Mouse (Mus musculus) heart, embryonic 11.5 days (tissue): ENCODE data around the gene Pdgfb. TPM values are rescaled to one million over a fixed set of nuclear protein-coding genes. Genes with fewer than 3 reads are reported as not detected.
A peak's percentile ranks its signal among the peaks of the same experiment; 100 is the strongest.

Experiments
- ATAC-seq: fragments of 200-750 bp; cut with Nextera tagmentation; replicated peaks from 2 replicates; pipeline ENCODE4 v1.8.0; 2017; ENCODE audit warnings: moderate library complexity; ENCODE audit not compliant: insufficient number of reproducible peaks, low FRiP score, low TSS enrichment
- H3K27ac ChIP-seq: fragments of 300-500 bp; sonication (generic); 2 replicates; pipeline ENCODE4 v1.5.1; 2014; ENCODE audit warnings: mild to moderate bottlenecking, low read depth, low read length
- H3K27me3 ChIP-seq: fragments of 300-500 bp; sonication (generic); 2 replicates; pipeline ENCODE4 v1.6.1; 2014; ENCODE audit warnings: mild to moderate bottlenecking, low read length, mixed read lengths; ENCODE audit not compliant: control insufficient read depth, insufficient read depth
- H3K36me3 ChIP-seq: fragments of 300-500 bp; sonication (generic); 2 replicates; pipeline ENCODE4 v1.6.1; 2014; ENCODE audit warnings: mild to moderate bottlenecking, low read length, moderate library complexity, mixed read lengths; ENCODE audit not compliant: control insufficient read depth, insufficient read depth
- H3K4me1 ChIP-seq: fragments of 300-500 bp; sonication (generic); 2 replicates; pipeline ENCODE4 v1.6.1; 2014; ENCODE audit warnings: low read length; ENCODE audit not compliant: control insufficient read depth, insufficient read depth
- H3K4me2 ChIP-seq: fragments of 300-500 bp; sonication (generic); 2 replicates; pipeline ENCODE4 v1.6.1; 2014; ENCODE audit warnings: mild to moderate bottlenecking, moderate library complexity
- H3K4me3 ChIP-seq: fragments of 300-500 bp; sonication (generic); 2 replicates; pipeline ENCODE4 v1.5.1; 2014; ENCODE audit warnings: low read depth, low read length
- H3K9ac ChIP-seq: fragments of 300-500 bp; sonication (generic); 2 replicates; pipeline ENCODE4 v1.6.1; 2014; ENCODE audit warnings: mild to moderate bottlenecking, low read depth, low read length, moderate library complexity
- H3K9me3 ChIP-seq: fragments of 300-500 bp; sonication (generic); replicated peaks from 2 replicates; pipeline ENCODE4 v1.6.1; 2016; ENCODE audit warnings: low read length; ENCODE audit not compliant: control insufficient read depth
- WGBS: fragments of 180-500 bp; shearing (Covaris S2); extraction: QIAGEN DNeasy Blood & Tissue Kit; methylation state at CpG from one replicate; pipeline ENCODE4 v1.1.7; 2014; ENCODE audit not compliant: insufficient replicate concordance; 5-methylcytosine and 5-hydroxymethylcytosine counted together
- polyA plus RNA-seq: library from polyadenylated mRNA; unstranded; fragments of >200 nt; fragmentation: Nextera tagmentation; extraction: Ambion mirVana; gene quantifications from 2 replicates; pipeline ENCODE4 v1.2.1, GENCODE M21; 2014

The Pdgfb gene
- polyA plus RNA-seq, 1 experiment from 2014 or later, result 2.0 TPM

DNA sequence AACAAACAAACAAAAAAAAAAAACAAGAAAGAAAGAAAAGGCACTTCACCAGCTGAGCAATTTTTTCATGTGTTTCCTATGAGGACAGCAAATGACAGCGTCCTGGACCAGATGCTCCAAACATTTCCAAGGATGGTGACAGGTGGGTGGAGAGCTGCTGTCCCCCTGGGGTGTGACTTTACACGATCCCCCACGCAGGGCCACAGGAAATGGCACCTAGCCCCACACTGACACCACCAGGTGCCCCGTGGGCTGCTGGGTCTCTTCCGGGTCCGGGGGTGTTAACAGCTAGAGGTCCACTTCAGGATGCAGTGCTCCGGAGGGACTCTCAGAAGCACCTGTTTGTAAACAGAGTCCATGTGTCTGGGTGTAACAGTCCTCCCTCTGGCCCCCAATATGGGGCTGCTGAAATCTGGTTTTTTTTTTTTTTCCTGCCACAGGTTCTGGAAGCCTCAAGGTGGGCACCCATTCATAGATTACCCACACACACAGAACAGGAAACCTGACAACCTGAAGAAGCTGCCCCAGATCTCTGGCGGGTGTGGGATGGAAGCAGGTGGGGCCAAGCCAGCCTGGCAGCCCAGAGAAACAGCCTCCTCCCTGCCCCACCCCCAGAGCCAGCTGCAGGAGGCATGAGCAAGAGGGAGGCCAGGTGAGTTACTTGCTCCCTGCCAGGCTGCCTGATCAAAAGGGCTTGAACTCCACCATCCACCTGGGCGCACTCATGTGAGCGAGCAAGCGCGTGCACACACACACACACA, 5.2 kb downstream of the Pdgfb start:
- peaks cover 50% of the 10 kb centered on the region for H3K4me1 ChIP-seq

DNA sequence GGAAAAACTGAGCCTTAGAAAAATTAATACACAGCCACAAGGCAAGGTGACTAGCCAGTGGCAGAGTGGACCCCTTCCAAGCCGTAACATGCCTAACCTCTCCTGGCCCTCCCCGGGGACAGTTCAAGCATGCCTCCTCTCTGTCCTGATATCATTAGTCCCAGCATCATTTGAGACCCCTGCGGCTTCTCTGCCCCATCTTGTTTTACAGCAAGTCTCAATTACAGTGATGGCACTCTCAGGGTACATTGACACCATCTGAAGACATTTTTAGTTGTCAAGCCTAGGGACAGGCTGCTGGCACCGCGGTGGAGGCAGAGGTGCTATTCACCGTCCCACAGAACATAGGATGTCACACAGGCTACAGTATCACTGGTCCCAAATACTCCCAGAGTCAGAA, 6.3 kb downstream of the Pdgfb start:
- H3K9me3 ChIP-seq, result no peaks in the 10 kb centered on the region
- H3K36me3 ChIP-seq, result no peaks in the 10 kb centered on the region
- H3K4me2 ChIP-seq, result no peak overlapping the region
- no peak overlapping the region for H3K9ac ChIP-seq
- H3K4me1 ChIP-seq, result peaks cover 52% of the 10 kb centered on the region
- peaks cover 34% of the 10 kb centered on the region for H3K27me3 ChIP-seq
- H3K4me3 ChIP-seq, result no peak overlapping the region
- ATAC-seq, result no peak
- 84% methylated on average over 6 of the region's 6 CpGs for WGBS
- H3K27ac ChIP-seq, result no peak overlapping the region

More for the DNA sequence above, 5.2 kb downstream of the Pdgfb start:
- Histone ChIP-seq H3K4me3 (no peak overlapping the region), H3K4me2 (no peak overlapping the region), H3K36me3 (no peaks in the 10 kb centered on the region), H3K27me3 (peaks cover 45% of the 10 kb centered on the region), H3K9ac (no peak overlapping the region), H3K27ac (no peak overlapping the region), H3K9me3 (no peaks in the 10 kb centered on the region)
- WGBS, result 62% methylated on average over 12 of the region's 12 CpGs
- no peak for ATAC-seq

DNA sequence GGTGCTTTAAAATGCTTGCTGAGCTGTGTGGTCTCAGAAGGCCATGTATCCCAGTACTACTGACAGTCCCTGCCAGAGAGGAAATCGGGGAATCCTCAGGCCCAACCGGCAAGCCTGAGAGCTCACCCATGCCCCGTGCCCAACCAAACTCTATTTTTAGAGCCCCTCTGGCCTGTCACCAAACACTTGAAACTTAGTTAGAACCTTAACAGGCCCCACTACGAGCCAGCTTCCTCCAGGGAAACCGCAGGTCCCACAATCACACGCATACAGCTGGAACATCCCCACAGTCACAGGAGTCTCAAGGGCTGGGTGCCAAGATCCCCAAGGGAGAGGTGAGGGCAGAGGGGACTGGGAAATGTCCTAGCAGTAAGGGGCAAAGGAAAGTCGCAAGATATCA, 8.6 kb downstream of the Pdgfb start:
- Histone ChIP-seq H3K4me1 (peaks cover 37% of the 10 kb centered on the region), H3K9me3 (no peaks in the 10 kb centered on the region), H3K4me2 (0 out of 2 replicates have a peak overlapping the region, but pooled peaks have one; percentile 3), H3K27ac (peak overlapping the region; percentile 54), H3K4me3 (no peak overlapping the region), H3K9ac (no peak overlapping the region; the same call in 1 of the 2 replicates), H3K36me3 (no peaks in the 10 kb centered on the region), H3K27me3 (peaks cover 11% of the 10 kb centered on the region)
- peak; percentile 55 for ATAC-seq
- WGBS, result 25% methylated on average over 7 of the region's 7 CpGs

DNA sequence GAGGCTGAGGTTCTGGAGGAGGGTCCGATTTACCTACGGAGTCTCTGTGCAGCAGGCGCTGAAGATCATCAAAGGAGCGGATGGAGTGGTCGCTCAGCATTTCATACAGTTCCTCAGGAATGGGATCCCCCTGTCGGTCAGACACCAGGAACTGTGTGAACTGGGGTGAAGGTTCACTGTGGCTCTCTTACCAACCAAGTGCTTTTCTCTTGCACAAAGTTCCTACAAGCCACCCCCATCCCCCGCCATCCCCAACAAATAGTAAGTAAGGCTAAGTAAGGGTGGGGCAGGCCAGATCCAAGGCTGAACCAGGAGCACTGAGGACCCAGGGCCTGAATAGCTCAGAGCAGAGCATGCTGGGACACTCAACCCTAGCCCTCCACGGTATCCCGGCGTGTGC, 9.3 kb downstream of the Pdgfb start:
- no peaks in the 10 kb centered on the region for H3K9me3 ChIP-seq
- H3K4me2 ChIP-seq, result no peak overlapping the region; the same call in 1 of the 2 replicates
- peak overlapping the region; percentile 17; the same call in 1 of the 2 replicates for H3K9ac ChIP-seq
- 66% methylated on average over 10 of the region's 10 CpGs for WGBS
- no peaks in the 10 kb centered on the region for H3K36me3 ChIP-seq
- no peak overlapping the region for H3K4me3 ChIP-seq
- H3K4me1 ChIP-seq, result peaks cover 41% of the 10 kb centered on the region
- no peak for ATAC-seq
- peaks cover 4% of the 10 kb centered on the region for H3K27me3 ChIP-seq
- H3K27ac ChIP-seq, result peak overlapping the region; percentile 54; the same call in 1 of the 2 replicates

DNA sequence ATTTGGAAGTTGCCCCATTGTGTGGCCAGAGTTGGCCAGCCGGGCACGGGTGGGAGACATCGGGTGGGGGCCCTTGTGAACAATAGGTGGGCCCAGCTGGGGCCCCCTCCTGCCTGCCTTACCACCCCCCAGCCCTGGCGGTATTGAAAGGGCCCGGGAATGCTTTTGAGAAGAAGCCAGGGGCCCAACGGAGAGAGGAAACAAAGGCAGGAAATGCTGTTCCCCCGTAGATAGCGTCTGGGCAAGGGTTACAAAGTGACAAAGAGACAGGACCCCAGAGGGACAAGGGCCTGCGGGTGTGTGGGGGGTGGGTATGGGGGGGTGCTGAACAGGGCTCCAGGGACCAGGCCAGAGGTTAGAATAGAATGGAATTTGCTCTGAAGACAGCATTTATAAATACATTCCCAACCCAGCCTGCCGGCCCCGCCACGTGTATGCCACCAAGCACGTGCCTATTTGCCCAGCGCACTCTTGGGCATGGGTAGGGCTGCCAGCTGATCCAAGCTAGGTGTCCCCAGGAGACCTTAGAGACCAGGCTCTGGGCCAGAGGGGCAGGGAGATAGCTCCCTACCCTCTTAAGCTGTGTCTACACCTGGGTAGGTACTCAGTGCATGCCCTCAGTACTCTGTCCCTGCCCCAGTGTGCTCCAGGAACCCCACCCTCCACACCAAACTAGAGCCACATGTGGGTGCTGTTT, 10.0 kb downstream of the Pdgfb start:
- no peak for ATAC-seq
- Histone ChIP-seq H3K4me3 (no peak overlapping the region), H3K4me1 (peaks cover 45% of the 10 kb centered on the region), H3K9ac (peak overlapping the region; percentile 2; the same call in 1 of the 2 replicates), H3K36me3 (no peaks in the 10 kb centered on the region), H3K27ac (peak overlapping the region; percentile 70; the same call in 1 of the 2 replicates), H3K9me3 (no peaks in the 10 kb centered on the region), H3K4me2 (no peak overlapping the region; the same call in 1 of the 2 replicates), H3K27me3 (peaks cover 2% of the 10 kb centered on the region; the same call in 1 of the 2 replicates)
- WGBS, result 29% methylated on average over 14 of the region's 14 CpGs

DNA sequence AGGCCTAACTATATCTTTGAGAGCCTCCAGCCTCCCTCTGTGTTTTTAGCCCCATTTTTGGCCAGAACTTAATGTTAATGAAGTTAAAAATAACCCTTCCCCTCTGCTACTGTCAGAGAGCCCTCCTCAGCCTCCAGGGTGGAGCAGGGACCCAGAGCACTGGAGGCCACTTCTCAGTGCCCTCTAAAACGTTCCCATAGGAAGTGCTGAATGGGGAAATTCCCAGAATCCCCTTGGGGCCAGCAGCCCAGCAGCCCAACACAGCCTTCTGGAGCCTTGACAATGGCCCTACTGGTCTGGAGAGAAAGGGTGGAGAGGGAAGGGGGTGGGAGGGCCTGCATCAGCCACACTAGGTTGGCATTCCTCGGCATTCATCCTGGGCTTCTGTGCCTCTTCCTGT, 11.2 kb downstream of the Pdgfb start:
- Histone ChIP-seq H3K27me3 (no peaks in the 10 kb centered on the region), H3K9me3 (no peaks in the 10 kb centered on the region), H3K4me1 (peaks cover 45% of the 10 kb centered on the region), H3K4me2 (no peak overlapping the region), H3K4me3 (no peak overlapping the region), H3K36me3 (no peaks in the 10 kb centered on the region), H3K9ac (no peak overlapping the region), H3K27ac (peak overlapping the region; percentile 37)
- ATAC-seq, result no peak
- 50% methylated on average over 2 of the region's 2 CpGs for WGBS

DNA sequence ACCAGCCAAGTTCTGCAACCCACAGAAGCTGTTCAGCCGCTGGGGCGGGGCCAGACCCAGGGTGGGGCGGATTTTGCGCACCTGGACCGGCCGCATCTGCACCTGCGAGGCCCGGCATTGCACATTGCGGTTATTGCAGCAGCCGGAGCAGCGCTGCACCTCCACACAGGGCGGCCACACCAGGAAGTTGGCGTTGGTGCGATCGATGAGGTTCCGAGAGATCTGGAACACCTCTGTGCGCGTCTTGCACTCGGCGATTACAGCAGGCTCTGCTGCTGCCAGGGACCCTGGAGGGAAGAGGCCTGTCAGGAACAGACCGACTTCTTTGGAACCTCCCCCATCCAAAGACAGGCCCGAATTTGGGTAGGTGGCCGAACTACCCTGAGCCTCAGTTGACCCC, 13.2 kb downstream of the Pdgfb start:
- Histone ChIP-seq H3K4me2 (no peak overlapping the region), H3K9me3 (no peaks in the 10 kb centered on the region), H3K4me3 (no peak overlapping the region), H3K27me3 (no peaks in the 10 kb centered on the region), H3K27ac (no peak overlapping the region), H3K36me3 (no peaks in the 10 kb centered on the region), H3K9ac (no peak overlapping the region), H3K4me1 (peaks cover 43% of the 10 kb centered on the region)
- no peak for ATAC-seq
- 87% methylated on average over 23 of the region's 23 CpGs for WGBS

DNA sequence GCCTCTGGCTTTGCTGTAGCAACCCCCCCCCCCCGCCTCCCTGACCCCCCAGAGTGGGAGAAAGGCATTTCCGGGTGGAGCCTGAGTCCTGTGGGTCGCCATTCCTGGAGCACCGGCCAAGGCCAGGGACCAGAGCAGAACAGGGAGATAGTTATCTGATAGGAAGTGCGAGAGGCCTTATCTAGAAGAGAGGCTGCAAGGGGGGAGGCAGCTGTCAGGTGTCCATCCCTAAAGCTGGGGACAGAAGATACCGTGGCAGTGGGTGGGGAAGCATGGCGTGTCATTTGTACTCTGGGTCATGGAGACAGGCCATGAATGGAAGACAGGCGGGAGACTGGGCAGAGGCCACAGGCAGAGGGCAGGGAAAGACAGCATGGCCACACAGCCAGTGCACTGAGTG, 14.1 kb downstream of the Pdgfb start:
- H3K4me3 ChIP-seq, result no peak overlapping the region
- 0 out of 2 replicates have a peak overlapping the region, but pooled peaks have one; percentile 5 for H3K9ac ChIP-seq
- peaks cover 35% of the 10 kb centered on the region for H3K4me1 ChIP-seq
- H3K36me3 ChIP-seq, result no peaks in the 10 kb centered on the region
- ATAC-seq, result no peak
- 21% methylated on average over 8 of the region's 8 CpGs for WGBS
- no peak overlapping the region for H3K27ac ChIP-seq
- no peaks in the 10 kb centered on the region for H3K27me3 ChIP-seq
- H3K4me2 ChIP-seq, result no peak overlapping the region
- H3K9me3 ChIP-seq, result no peaks in the 10 kb centered on the region
